Mouse (Mus musculus) cerebellum, adult 18-20 months (tissue): Measurements from ENCODE around the gene Ppil4.

Experiments
- DNase-seq, 2 experiments: peaks; one replicate each; pipeline ENCODE4 v3.0.0; 2021

Ppil4 gene

DNA sequence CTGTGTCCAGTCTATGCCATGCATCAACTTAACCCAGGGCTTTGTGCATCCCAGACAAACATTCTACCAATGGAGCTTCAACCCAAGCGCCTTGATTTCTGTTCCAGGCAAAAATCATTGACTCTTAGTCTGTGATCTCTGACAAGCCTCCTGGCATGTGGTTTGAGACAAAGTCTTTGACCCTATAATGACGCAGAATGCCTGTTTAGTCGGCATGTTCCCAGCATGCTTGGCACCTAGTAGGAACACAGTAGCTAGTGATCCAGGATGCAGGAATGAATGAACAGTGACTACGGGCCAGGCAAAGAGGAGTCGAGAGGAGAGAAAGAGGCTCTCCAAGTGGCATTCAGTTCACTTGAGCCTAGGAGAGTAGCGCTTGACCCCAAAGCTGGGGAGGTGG is 70.7 kb downstream of the Ppil4 start:
- no peak for DNase-seq

DNA sequence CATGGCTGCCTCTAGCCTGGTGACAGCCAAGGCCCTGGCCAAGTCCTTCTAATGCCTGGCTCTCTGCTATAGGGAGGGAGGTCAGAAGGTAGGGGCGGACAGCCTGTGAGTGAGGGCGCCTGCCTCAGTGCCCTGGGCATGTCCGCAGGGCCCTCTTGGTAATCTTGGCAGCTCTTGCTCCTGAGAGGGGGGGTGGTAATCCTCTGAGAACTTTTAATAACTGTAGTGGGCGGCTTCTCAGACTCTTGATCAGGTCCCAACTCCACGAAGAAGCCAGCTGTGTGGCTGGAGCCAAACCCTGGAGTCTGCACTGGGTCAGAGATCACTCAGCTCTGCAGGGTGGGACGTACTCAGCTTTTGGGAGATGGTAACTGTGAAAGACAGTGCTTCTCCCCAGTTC is 71.5 kb downstream of the Ppil4 start:
- DNase-seq = no peak

DNA sequence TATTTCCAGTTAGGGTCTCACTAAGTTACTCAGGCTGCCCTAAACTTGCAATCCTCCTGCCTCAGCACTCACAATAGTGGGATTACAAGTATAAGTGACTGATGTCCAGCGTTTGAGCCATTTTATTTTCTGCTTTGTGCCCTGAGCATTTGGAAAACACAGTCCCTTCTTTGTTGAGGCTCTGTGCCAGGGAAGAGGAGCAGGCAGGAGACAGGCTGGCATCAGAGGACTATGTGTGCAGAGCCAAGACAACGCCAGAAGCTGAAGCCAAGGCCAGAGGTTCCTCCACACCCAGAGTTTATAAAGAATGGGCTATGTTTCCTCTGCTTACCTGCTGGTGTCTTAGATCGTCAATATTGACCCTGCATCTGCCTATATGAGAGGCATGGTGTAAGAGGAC is 72.1 kb downstream of the Ppil4 start:
- no peak for DNase-seq

DNA sequence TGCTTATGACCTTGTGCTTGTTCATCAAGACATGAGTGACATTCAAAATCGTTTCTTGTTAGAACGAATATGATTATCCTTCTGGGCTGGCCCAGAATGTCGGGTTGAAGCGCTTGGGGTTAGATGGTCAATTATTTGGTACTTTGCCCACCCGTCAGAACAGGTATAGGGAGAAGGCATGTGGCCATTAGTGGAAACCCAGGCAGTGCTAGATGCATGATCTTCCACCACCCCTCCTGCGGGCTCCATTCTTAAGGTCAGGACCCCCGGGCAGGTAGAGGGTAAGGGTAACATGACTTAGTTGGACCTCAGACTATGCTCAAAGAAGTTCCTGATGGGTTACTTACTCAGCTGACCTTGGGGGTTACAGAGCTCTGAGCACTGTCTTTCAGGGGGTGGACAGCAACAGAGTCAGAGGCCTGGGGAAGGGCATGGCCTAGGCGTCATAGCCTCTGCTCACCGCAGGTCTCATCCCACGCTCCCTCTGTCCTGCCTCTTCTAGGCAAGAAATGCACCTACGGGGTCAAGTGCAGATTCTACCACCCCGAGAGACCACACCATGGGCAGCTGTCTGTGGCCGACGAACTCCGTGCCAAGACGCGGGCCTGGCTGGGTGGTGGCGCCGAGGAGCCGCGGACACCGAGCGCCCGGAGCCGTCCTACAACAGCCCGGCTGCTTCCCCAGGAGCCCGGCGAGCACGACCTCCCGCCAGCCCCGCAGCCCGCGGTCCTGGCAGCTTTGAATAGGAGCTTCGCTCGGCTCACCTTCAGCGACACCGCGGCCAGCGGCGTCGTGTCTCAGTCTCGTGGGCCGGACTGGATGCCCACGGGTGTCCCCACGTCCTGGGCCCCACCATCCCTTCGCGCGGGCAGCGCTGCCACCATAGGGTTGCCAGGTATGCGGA is 74.3 kb downstream of the Ppil4 start:
- DNase-seq = peak; percentile 22 to 52

DNA sequence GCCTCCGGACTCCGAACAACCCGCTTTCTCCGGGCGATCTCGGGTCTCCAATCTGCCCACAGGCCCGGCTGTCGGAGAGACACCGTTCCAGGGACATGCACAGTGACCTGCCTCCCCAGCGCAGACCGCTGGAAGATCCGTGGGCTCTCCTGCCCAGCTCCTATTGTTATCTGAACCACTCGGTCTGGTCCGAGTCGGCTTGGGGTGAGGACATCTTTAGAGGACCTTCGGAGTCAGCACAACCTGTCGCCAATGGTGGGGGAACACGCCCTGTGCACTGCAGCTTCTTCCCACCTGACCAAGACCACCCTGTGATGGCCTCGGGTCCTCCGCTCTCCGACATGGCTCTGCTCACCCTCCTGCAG is 75.0 kb downstream of the Ppil4 start:
- no peak for DNase-seq

DNA sequence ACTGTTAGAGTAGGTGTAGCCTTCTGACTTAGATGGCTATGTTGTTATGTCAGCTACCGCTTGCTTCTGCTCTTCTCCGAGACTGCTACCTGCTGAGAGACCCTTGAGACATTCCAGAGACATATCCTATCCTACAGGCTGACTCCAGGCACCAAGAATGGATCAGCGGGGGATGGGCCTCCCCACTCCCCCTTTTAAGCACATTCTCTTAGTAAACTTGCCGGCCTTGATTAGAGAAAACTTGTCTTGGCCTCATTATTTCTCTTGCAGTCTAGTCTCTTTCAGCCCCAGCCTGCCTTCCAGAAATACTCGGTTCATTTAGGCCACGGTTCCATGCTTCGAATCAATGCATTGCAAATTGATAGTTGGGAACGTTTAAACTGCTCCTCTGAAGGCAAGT is 77.1 kb downstream of the Ppil4 start:
- DNase-seq = no peak

DNA sequence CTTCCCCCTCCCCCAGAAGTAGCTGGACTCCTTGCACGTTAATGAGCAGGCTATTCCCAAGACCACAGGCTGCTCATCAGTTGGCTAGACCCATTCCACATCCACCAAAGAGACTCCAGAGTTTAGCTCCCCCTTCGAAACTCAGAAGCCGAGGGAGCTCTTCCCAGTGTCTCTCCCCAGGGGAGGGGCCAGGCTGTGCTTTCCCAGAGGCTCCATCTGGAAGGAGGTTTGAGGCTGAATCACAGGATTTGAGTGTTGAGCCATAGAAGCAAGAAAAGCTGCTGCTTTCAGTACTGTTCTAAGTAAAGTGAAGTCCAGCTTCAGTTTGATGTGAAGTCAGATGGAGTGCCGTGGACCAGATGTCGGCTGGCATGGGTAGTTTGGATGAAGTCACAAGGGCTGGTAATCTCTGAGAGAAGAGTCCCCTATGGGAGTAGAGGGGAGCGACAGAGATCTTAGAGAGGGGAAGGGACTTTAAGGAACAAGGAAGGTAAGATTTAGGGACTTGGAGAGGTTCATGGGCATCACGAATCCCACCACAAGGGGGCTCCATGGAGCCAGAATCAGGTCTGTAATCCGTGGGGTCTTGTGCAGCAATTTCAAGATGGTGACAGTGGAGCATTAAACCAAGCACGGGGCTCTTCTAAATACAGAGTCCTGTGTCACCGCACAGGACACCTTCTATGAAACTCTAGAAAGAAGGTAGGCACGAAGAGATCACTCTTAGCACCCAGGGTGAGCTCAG is 78.1 kb downstream of the Ppil4 start:
- DNase-seq = no peak

DNA sequence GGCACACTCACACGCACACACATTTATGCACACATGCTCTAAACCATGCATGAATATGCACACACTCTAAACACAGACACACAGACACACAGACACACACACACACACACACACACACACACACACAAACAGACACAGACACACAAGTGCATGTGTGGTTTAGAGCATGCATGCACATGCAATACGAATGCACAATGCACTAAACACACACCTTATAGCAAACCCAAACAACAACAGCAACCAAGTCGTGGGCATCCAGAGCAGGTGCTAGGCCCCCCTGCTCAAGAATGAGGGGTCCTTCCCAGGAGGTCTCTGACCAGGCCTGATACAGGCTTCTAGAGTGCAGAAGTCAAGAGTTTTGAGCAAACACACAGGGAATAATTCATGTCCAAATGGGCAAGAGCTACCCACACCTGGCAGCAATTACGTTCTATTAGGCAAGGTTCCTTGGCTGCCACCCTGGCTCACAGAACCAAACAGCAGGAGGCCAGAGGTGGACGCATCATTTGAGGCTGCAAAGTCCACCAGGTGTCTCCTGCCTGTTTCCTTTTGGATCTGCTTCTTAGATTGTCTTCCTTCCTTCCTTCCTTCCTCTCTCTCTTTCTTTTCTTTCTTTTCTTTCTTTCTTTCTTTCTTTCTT is 78.8 kb downstream of the Ppil4 start:
- DNase-seq = no peak
